Mouse (Mus musculus) ovary, adult 18-20 months (tissue): Measurements from ENCODE around the gene Snca.

ENCODE experiments used
- DNase-seq: peaks from one replicate; pipeline ENCODE4 v3.0.0; 2022; ENCODE audit warnings: low spot score, mixed read lengths

Gene Snca

DNA sequence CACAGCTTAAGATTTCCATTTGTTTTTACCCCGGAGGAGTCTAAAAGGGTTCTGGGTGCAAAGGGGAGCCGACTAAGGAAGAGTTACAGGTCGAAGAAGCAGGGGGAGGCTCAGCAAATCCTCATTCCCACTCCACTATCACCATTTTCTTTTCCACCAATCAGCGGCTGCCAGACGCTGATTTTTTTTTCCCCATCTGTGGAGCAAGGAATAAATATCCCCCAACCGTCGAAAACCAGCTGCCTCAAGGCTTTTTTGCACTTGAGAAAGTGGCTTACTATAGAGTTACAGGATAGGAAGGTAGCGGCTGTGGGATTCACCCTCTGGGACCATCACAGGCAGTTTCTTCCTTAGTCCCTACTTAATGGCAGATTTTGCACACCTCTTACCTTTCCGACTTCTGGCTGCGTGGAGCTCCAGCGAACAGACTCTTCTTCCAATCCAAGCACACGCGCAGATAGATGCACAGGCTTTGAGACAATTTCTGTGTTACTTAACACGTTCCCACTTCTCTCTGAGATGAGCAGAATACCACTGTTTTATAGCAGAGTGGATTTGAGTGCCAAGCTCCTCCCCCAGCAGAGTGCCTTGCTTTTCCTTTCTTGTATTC, at the start of gene Snca:
Gene Snca (minus strand): TSS at position 574 of the 610 bp plus-strand sequence.
- DNase-seq, result no peak

DNA sequence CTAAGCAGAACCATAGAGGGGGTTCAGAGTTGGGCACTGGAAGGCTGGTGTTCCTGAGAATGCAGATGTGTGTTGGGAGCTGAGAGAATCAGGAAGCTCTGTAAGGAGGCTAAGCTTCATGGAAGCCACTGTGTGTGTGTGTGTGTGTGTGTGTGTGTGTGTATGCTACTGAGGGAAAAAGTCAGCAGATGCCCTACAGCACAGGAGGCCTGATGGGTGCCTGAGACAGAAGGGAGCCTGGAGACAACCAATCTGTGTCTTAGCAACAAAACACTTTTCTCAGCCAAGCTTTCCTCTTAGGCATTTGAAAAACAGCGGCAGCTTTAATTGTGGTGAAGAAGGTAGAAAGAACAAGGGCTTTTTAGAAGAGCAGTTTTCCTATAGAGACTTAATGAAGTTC, 40.5 kb upstream of the Snca start:
- DNase-seq, result no peak

- DNase-seq, result no peak
These were observed 26.9 kb upstream of the Snca start for GRCm38 (mm10) chr6:60856599-60856998.

GRCm38 (mm10) chr6:60851690-60852089, 22.0 kb upstream of the Snca start:
- DNase-seq, result no peak

- peak; percentile 29 for DNase-seq
These were observed 1.0 kb downstream of the Snca start for GRCm38 (mm10) chr6:60828429-60829264.

GRCm38 (mm10) chr6:60828047-60828428, 1.6 kb downstream of the Snca start:
- DNase-seq, result no peak

GRCm38 (mm10) chr6:60827290-60827689, 2.4 kb downstream of the Snca start:
- DNase-seq, result no peak

GRCm38 (mm10) chr6:60819272-60819671, 10.4 kb downstream of the Snca start:
- DNase-seq, result no peak

DNA sequence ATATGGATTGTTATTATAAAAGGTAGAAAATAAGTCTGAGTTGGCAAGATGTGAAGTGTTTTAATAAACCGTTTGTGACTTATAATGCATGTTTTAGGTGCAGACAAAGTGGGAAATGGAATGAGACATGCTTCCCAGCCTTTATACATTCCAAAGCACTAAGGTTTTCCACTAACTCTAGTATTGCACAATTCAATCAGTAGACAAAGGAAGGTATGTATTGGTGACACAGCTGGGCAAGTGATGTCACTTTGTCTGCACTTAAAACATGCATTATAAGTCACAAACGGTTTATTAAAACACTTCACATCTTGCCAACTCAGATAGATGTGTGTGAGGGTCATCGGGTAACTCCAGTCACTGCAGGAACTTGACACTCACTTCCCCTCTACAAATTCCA, 16.1 kb downstream of the Snca start:
- DNase-seq, result no peak

GRCm38 (mm10) chr6:60798266-60798665, 31.4 kb downstream of the Snca start:
- DNase-seq, result no peak

GRCm38 (mm10) chr6:60793659-60794365, 35.8 kb downstream of the Snca start:
- DNase-seq, result no peak

DNA sequence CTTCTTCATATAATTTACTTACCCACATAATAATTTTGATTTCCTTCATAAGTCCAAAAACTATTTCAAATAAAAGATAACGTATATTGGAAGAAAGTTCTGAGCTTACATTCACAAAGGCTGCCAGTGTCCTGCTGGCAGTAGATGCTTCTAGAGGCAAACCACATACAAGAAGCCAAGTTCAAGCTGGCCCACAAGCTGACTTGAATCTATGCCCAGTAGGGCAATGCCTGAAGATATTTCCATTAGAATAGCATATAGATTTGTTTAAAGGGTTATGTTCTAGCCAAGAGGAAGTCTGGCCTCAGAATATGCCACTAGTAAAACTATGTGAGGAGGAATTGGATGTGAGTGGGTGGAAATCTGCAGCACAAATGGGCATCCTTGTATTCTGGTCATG, 42.7 kb downstream of the Snca start:
- no peak for DNase-seq

DNA sequence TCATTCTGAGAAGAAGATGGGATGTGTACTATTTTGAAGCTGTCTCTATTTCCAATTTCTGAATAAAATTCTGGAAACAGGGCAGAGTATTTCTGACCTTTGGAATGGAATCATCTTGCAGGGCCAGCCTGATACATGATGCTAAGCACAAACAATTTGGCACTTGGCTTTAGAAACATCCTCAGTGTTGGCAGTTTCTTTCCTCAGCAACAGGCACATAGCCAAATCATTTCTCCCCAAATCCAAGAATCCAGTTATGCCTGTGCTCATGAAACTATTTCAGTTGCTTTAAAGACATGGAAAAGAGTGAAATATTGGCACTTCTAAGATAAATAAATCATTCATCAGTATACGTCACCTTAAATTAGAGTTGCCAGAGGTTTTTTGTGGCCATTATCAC, 57.8 kb downstream of the Snca start:
- DNase-seq, result no peak

DNA sequence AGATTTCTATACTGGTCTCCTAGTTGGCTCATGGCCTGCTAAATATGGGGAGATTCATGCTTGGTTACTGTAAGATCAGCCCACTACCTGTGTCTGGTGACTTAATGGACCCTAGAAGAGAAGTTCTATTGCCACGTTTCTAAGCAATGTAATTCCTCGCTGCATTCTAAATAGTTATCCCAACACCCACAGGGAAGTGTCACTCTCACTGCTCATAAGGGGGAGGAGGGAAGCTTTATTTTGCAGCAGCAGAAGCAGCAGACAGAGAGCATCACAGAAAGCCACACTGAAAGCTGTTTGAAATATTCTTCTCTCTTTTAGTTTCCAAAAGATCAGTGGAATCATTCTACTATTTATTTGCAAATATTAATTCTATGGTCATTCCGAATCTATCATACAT, 64.0 kb downstream of the Snca start:
- DNase-seq, result no peak

- no peak for DNase-seq
These were observed 66.8 kb downstream of the Snca start for GRCm38 (mm10) chr6:60762864-60763263.

DNA sequence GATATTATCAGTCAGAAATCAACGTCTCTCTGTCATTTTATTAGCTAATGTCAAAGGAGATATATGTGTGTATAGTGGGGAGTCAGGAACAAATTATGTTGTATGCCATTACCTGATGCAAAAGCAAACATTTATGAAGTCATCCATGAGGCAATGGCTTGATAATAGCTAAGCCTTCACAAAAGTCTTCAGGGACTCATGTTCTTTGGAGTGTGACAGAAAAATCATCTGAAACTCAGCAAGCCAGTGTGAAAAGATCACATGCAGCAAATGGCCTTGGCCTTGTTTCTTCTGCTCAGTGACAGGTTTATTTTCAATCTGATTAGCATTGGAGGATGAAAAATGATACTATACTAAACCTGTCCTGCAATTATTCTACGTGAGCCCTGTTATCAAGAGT, 67.9 kb downstream of the Snca start:
- DNase-seq, result no peak

- DNase-seq, result no peak
These were observed 74.7 kb downstream of the Snca start for GRCm38 (mm10) chr6:60754975-60755374.

GRCm38 (mm10) chr6:60745965-60746364, 83.7 kb downstream of the Snca start:
- no peak for DNase-seq

DNA sequence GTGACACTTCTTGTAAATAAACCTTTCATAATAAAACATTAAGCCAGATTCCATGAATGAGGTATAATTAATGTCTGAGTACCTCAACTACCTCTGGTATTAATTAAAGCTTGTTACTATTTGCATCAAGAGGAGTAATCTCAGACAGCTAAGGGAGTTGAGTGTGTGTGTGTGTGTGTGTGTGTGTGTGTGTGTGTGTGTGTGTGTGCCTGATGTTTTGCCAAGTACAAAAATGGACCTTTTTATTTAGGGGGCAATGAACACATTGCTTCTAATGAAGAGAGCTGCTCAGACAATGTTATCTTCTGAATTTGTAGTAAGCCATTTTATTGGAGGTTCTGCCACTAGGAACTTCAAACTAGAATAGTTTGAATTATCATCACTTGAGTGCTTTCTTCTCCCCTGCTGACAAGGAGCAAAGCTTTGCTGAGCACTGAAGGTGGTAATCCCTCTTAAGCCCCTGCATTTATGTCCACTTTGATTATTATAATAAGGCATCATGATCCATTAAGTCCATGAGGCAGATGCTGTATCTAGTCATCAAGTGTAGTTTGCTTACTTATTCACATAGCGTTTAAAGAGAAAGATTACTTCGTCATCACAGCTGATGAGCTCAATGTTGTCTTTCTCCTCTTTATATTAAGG, 88.1 kb downstream of the Snca start:
- no peak for DNase-seq

DNA sequence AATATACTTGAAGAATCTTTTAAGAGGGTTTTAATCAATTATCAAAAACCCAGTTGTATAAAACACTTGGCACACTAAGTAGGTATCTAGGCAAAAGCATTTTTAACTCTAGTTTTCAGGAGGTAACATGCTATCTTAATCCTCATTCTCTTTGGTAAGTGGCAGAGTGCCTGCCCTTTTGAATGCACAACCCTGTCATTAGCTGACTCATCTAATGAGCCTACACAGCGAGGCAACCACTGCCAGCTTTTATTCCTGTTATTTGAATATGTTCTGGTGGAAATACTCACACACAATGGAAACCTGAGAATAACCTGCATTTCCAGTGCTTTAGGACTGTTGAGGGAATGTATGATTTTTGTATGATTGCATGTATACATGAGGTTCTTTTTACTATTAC, 89.9 kb downstream of the Snca start:
- no peak for DNase-seq

DNA sequence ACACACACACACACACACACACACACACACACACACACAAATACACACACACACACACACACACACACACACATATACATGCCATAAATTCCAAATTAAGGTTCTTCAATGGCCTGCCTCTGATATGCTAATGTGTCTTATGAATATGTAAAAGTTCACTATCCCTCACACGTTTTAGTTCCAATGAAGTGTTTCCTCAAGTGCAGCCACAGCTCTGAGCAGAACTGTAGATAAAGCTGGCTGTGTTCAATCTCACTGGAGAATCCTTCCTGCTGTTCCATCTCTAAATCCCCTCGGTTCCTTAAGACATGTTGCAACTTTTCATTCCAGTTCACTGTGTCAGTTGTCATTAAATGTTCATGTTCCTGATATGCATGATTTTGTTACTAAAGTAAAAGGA, 98.5 kb downstream of the Snca start:
- no peak for DNase-seq

DNA sequence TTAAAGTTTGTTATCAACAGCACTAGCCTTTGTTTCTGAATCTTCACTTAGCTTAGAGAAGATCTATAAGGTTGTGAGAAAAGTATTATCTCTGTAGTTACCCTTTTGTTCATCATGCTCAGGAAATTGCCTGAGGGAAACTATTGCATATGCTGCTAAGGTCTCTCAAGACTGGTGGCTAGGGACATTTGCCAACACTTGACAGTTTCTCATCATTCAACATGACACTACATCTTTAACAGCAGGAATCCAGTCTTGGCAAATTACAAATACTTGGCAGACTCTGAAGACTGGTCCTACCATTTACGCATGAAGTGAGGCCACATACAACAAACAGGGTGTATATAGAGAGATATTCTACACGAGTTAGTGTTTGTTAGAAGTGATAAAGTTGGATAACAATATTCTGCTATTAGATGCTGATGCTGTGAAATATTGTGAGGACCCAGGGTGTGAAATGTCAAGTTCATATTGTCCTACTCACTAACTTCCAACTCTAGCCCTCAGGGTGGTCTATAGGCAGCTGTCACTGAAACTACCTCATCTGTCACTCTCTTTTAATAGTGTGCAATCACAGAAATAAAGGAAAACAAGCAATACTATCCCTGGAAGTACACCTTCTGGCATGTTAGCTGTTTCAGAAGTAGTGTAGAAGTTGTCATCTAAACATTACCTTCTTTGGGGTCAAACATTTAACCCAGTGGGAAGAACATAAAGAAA, 105.4 kb downstream of the Snca start:
- DNase-seq, result no peak
